Mouse (Mus musculus) CD4-positive, CD25-positive, alpha-beta regulatory T cell, adult 4 months (primary cell): ENCODE data around the gene Map3k11. TPM values are rescaled to one million over a fixed set of nuclear protein-coding genes. Genes with fewer than 3 reads are reported as not detected.

Experiments used
- ATAC-seq: one replicate; pipeline ENCODE4 v1.8.0; 2017
- polyA plus RNA-seq, 2 experiments: library from polyadenylated mRNA; unstranded; fragments of 100-300 nt; shearing (Covaris generic); gene quantifications; one replicate each; pipeline ENCODE4 v1.2.1; 2017

Map3k11 gene
- polyA plus RNA-seq, 2 experiments from 2014 or later: 6.3 to 8.4 TPM

- no peak for ATAC-seq
These were observed 50.9 kb downstream of the Map3k11 start for GRCm38 (mm10) chr19:5739446-5739845.

- no peak for ATAC-seq
These were observed 52.1 kb downstream of the Map3k11 start, which contains the start of gene Ltbp3 for GRCm38 (mm10) chr19:5740320-5741317. Gene Ltbp3, plus strand, starts transcription at chr19:5740904.

- ATAC-seq: no peak
These were observed 53.2 kb downstream of the Map3k11 start for GRCm38 (mm10) chr19:5741641-5742240.

GRCm38 (mm10) chr19:5742241-5742641, 53.7 kb downstream of the Map3k11 start:
- ATAC-seq: no peak

- no peak for ATAC-seq
These were observed 55.0 kb downstream of the Map3k11 start for GRCm38 (mm10) chr19:5743576-5743975.

GRCm38 (mm10) chr19:5745756-5746710, 57.5 kb downstream of the Map3k11 start:
- no peak for ATAC-seq

- no peak for ATAC-seq
These were observed 58.4 kb downstream of the Map3k11 start for GRCm38 (mm10) chr19:5746907-5747363.

- no peak for ATAC-seq
These were observed 60.9 kb downstream of the Map3k11 start for GRCm38 (mm10) chr19:5749476-5749875.

- no peak for ATAC-seq
These were observed 62.4 kb downstream of the Map3k11 start for GRCm38 (mm10) chr19:5750951-5751350.

GRCm38 (mm10) chr19:5751742-5752141, 63.2 kb downstream of the Map3k11 start:
- ATAC-seq: no peak

Other genes starting within 250 kb of the Map3k11 start
- not detected for gene Fosl1, start 241.2 kb upstream of the Map3k11 start, polyA plus RNA-seq
- gene Ccdc85b, start 230.8 kb upstream of the Map3k11 start, polyA plus RNA-seq: under 1 TPM; 0.48 to 0.83 TPM
- 100 to 1,000 TPM in 1 of 2 experiments, 10 to 100 TPM in 1; 86.2 to 159 TPM for gene Fibp, start 228.1 kb upstream of the Map3k11 start, polyA plus RNA-seq
- 100 to 1,000 TPM; 136 to 191 TPM for gene Ctsw, start 220.2 kb upstream of the Map3k11 start, polyA plus RNA-seq
- 1 to 10 TPM; 1.5 to 4.6 TPM for gene Efemp2, start 214.8 kb upstream of the Map3k11 start, polyA plus RNA-seq
- gene Mus81, start 200.3 kb upstream of the Map3k11 start, polyA plus RNA-seq: 10 to 100 TPM; 44.8 to 51.5 TPM
- 1,000 to 10,000 TPM; 1,977 to 2,151 TPM for gene Cfl1, start 198.3 kb upstream of the Map3k11 start, polyA plus RNA-seq
- gene 1700020D05Rik, start 185.0 kb upstream of the Map3k11 start, polyA plus RNA-seq: not detected
- 10 to 100 TPM; 20.2 to 23.6 TPM for gene Snx32, start 178.2 kb upstream of the Map3k11 start, polyA plus RNA-seq
- not detected for gene Ovol1, start 128.1 kb upstream of the Map3k11 start, polyA plus RNA-seq
- gene Ap5b1, start 120.7 kb upstream of the Map3k11 start, polyA plus RNA-seq: 1 to 10 TPM; 3.8 to 7.4 TPM
- gene Rnaseh2c, start 86.9 kb upstream of the Map3k11 start, polyA plus RNA-seq: 100 to 1,000 TPM in 1 of 2 experiments, 10 to 100 TPM in 1; 55.0 to 102 TPM
- 10 to 100 TPM; 38.8 to 84.9 TPM for gene Kat5, start 78.5 kb upstream of the Map3k11 start, polyA plus RNA-seq
- 100 to 1,000 TPM; 111 to 174 TPM for gene Rela, start 51.3 kb upstream of the Map3k11 start, polyA plus RNA-seq
- gene Sipa1, start 25.0 kb upstream of the Map3k11 start, polyA plus RNA-seq: 10 to 100 TPM; 19.0 to 25.6 TPM
- 10 to 100 TPM; 21.6 to 23.9 TPM for gene Pcnx3, start 166 bp downstream of the Map3k11 start, polyA plus RNA-seq
- 1 to 10 TPM; 1.9 to 2.4 TPM for gene Kcnk7, start 15.6 kb downstream of the Map3k11 start, polyA plus RNA-seq
- 10 to 100 TPM; 14.4 to 20.7 TPM for gene Ehbp1l1, start 37.6 kb downstream of the Map3k11 start, polyA plus RNA-seq
- 10 to 100 TPM; 43.5 to 55.3 TPM for gene Fam89b, start 40.9 kb downstream of the Map3k11 start, polyA plus RNA-seq
- not detected for gene Ltbp3, start 52.2 kb downstream of the Map3k11 start, polyA plus RNA-seq
- gene Scyl1, start 82.7 kb downstream of the Map3k11 start, polyA plus RNA-seq: 10 to 100 TPM; 15.1 to 19.4 TPM
- 10 to 100 TPM; 62.6 to 85.3 TPM for gene Frmd8, start 186.5 kb downstream of the Map3k11 start, polyA plus RNA-seq
- 10 to 100 TPM; 51.6 to 73.7 TPM for gene Slc25a45, start 189.1 kb downstream of the Map3k11 start, polyA plus RNA-seq
- gene Tigd3, start 205.4 kb downstream of the Map3k11 start, polyA plus RNA-seq: under 1 TPM; 0.51 to 0.84 TPM
- 100 to 1,000 TPM; 214 to 296 TPM for gene Dpf2, start 224.3 kb downstream of the Map3k11 start, polyA plus RNA-seq
- gene Cdc42ep2, start 236.1 kb downstream of the Map3k11 start, polyA plus RNA-seq: under 1 TPM in 1 of 2 experiments, not detected in 1; 0.34 TPM